Mouse (Mus musculus) lung, postnatal 0 days (tissue): ENCODE measurements around the gene Grk4. TPM values are rescaled to one million over a fixed set of nuclear protein-coding genes. Genes with fewer than 3 reads are reported as not detected.
"Not testable (repeated sequence)": the region's sequence is repeated elsewhere in the genome, so short reads cannot be mapped to it uniquely, and the experiment has no call there.

ENCODE experiments used
- ATAC-seq: fragments of 200-750 bp; cut with Nextera tagmentation; 2 replicates; pipeline ENCODE4 v1.8.0; 2017; ENCODE audit warnings: moderate library complexity
- DNase-seq: peaks from one replicate; pipeline ENCODE4 v3.0.0-alpha.2; 2016; ENCODE audit warnings: low spot score
- H3K27ac ChIP-seq: fragments of 300-500 bp; sonication (generic); 2 replicates; pipeline ENCODE4 v1.5.1; 2014; ENCODE audit warnings: antibody characterized with exemption, mild to moderate bottlenecking, low read length, mixed read lengths
- H3K27me3 ChIP-seq: fragments of 300-500 bp; sonication (generic); replicated peaks from 2 replicates; pipeline ENCODE4 v1.6.1; 2014; ENCODE audit warnings: low read length, mixed read lengths; ENCODE audit not compliant: insufficient read depth
- H3K36me3 ChIP-seq: fragments of 300-500 bp; sonication (generic); 2 replicates; pipeline ENCODE4 v1.6.1; 2014; ENCODE audit warnings: low read length, mixed read lengths; ENCODE audit not compliant: insufficient read depth
- H3K4me1 ChIP-seq: fragments of 300-500 bp; sonication (generic); 2 replicates; pipeline ENCODE4 v1.6.1; 2014; ENCODE audit warnings: antibody characterized with exemption, low read depth, low read length, mixed read lengths; ENCODE audit not compliant: insufficient read depth
- H3K4me2 ChIP-seq: fragments of 300-500 bp; sonication (generic); replicated peaks from 2 replicates; pipeline ENCODE4 v1.6.1; 2014; ENCODE audit warnings: low read depth, mild to moderate bottlenecking, low read length, moderate library complexity, mixed read lengths
- H3K4me3 ChIP-seq: fragments of 300-500 bp; sonication (generic); 2 replicates; pipeline ENCODE4 v1.5.1; 2014; ENCODE audit warnings: low read depth, low read length
- H3K9ac ChIP-seq: fragments of 300-500 bp; sonication (generic); replicated peaks from 2 replicates; pipeline ENCODE4 v1.6.1; 2014; ENCODE audit warnings: low read depth, mild to moderate bottlenecking
- H3K9me3 ChIP-seq: fragments of 300-500 bp; sonication (generic); 2 replicates; pipeline ENCODE4 v1.6.1; 2016; ENCODE audit warnings: low read length, mixed read lengths
- CTCF ChIP-seq: IDR thresholded peaks from 2 replicates; pipeline ENCODE4 v1.5.1; 2016; ENCODE audit warnings: antibody characterized with exemption, mild to moderate bottlenecking
- EP300 ChIP-seq: IDR thresholded peaks from 2 replicates; pipeline ENCODE4 v1.6.1; 2016; ENCODE audit warnings: antibody characterized with exemption, mild to moderate bottlenecking, control low read depth
- WGBS: fragments of 180-500 bp; shearing (Covaris S2); extraction: QIAGEN DNeasy Blood & Tissue Kit; methylation state at CpG from one replicate; pipeline ENCODE4 v1.1.7; 2014; 5-methylcytosine and 5-hydroxymethylcytosine counted together
- polyA plus RNA-seq: library from polyadenylated mRNA; unstranded; fragments of >200 nt; fragmentation: Nextera tagmentation; extraction: Ambion mirVana; gene quantifications from 2 replicates; pipeline ENCODE4 v1.2.1, GENCODE M21; 2015

The Grk4 gene
- polyA plus RNA-seq, 1 experiment from 2014 or later, result 5.1 TPM

- no peak overlapping the region for H3K4me2 ChIP-seq
- no peaks in the 10 kb centered on the region for H3K9me3 ChIP-seq
- no peak overlapping the region for H3K9ac ChIP-seq
- ATAC-seq (no peak), DNase-seq (peak; percentile 39)
- 82% methylated on average over 4 of the region's 4 CpGs for WGBS
- H3K36me3 ChIP-seq, result no peaks in the 10 kb centered on the region
- H3K4me1 ChIP-seq, result no peaks in the 10 kb centered on the region
- H3K27ac ChIP-seq, result no peak overlapping the region
- TF ChIP-seq EP300 (no peak), CTCF (peak; percentile 49)
- H3K4me3 ChIP-seq, result no peak overlapping the region
- no peaks in the 10 kb centered on the region for H3K27me3 ChIP-seq
Observed at GRCm38 (mm10) chr5:34670280-34670679, 10.1 kb downstream of the Grk4 start.

DNA sequence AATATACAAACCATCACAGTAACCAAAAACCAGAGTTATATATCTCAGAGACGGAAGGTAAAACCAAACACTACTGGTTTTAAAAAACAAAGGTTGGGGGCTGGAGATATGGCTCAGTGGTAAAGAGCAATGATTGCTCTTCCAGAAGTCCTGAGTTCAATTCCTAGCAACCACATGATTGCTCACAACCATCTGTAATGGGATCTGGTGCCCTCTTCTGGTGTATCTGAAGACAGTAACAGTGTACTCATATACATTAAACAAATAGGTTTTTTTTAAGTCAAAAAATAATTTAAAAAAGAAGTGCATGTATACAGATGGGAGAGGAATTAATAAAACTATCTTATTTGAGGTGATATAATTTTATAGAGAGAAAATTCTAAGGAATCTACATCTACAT lies 29.7 kb downstream of the Grk4 start:
- Histone ChIP-seq H3K9me3 (no peaks in the 10 kb centered on the region), H3K36me3 (no peaks in the 10 kb centered on the region), H3K27me3 (no peaks in the 10 kb centered on the region), H3K9ac (no peak overlapping the region), H3K27ac (no peak overlapping the region), H3K4me2 (no peak overlapping the region), H3K4me1 (no peaks in the 10 kb centered on the region), H3K4me3 (no peak overlapping the region)
- 89% methylated on average over 1 of the region's 1 CpGs for WGBS
- DNase-seq (no peak), ATAC-seq (no peak)
- no peak for TF ChIP-seq CTCF

GRCm38 (mm10) chr5:34692782-34693181 lies 32.6 kb downstream of the Grk4 start:
- H3K9me3 ChIP-seq, result no peaks in the 10 kb centered on the region
- H3K4me3 ChIP-seq, result no peak overlapping the region
- H3K27me3 ChIP-seq, result no peaks in the 10 kb centered on the region
- H3K9ac ChIP-seq, result no peak overlapping the region
- no peaks in the 10 kb centered on the region for H3K4me1 ChIP-seq
- ATAC-seq (no peak), DNase-seq (no peak)
- no peak for TF ChIP-seq EP300
- no peak overlapping the region for H3K4me2 ChIP-seq
- 58% methylated on average over 2 of the region's 2 CpGs for WGBS
- H3K27ac ChIP-seq, result no peak overlapping the region
- no peaks in the 10 kb centered on the region for H3K36me3 ChIP-seq

DNA sequence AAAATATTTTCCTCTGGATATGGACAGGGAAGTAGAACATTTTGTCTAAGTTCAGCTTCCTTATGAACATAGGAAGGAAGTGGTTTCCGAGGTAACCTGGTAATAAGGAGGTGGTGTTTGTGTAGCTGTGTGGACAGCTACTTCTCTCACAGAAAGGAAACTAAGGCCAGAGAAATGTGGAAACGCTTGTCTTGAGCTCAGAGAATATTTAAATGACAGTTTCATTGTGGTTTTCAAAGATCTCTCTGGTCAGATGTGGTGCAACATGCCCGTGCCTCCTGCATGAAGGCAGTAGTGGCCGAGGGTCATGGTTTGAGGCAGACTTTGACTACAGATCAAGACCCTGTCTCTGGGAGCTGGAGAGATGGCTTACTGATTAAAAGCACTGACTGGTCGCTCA lies 35.3 kb downstream of the Grk4 start:
- WGBS, result 58% methylated on average over 5 of the region's 5 CpGs

DNA sequence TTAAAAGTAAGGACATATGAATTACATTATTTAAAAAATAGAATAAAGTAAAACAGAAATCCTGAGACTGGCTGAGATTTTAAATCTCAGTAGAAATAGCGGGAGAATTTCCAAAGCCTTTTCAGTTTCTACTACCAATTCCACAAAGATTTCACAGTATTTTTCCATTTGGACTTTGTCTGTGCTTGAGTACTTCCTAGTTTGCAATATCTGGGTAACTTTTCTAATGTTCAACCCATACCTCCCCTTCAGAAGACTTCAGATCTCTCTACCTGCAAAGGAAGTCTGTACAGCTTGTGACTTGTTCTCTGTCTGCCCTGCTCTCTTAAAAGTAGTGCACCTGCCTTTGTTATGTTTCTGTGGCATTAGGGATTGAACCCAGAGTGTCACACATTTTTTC lies 48.3 kb downstream of the Grk4 start:
- 92% methylated on average over 1 of the region's 1 CpGs for WGBS
- no peak for DNase-seq
- H3K4me2 ChIP-seq, result no peak overlapping the region
- ATAC-seq, result no peak
- H3K9ac ChIP-seq, result no peak overlapping the region
- no peaks in the 10 kb centered on the region for H3K27me3 ChIP-seq
- H3K36me3 ChIP-seq, result no peaks in the 10 kb centered on the region
- H3K4me3 ChIP-seq, result no peak overlapping the region
- no peak for TF ChIP-seq CTCF
- no peak for TF ChIP-seq EP300
- no peaks in the 10 kb centered on the region for H3K9me3 ChIP-seq
- no peak overlapping the region for H3K27ac ChIP-seq
- no peaks in the 10 kb centered on the region for H3K4me1 ChIP-seq

More for the DNA sequence above, 35.3 kb downstream of the Grk4 start:
- DNase-seq (peak; percentile 27), ATAC-seq (no peak)
- Histone ChIP-seq H3K9ac (no peak overlapping the region), H3K27me3 (no peaks in the 10 kb centered on the region), H3K4me1 (no peaks in the 10 kb centered on the region), H3K27ac (no peak overlapping the region), H3K9me3 (no peaks in the 10 kb centered on the region), H3K36me3 (no peaks in the 10 kb centered on the region), H3K4me2 (no peak overlapping the region), H3K4me3 (no peak overlapping the region)
- TF ChIP-seq EP300 (no peak), CTCF (no peak)

GRCm38 (mm10) chr5:34714371-34714770 lies 54.2 kb downstream of the Grk4 start:
- H3K27ac ChIP-seq, DNase-seq, H3K4me2 ChIP-seq, H3K9ac ChIP-seq, H3K27me3 ChIP-seq, ATAC-seq, H3K4me3 ChIP-seq, H3K4me1 ChIP-seq, H3K36me3 ChIP-seq, H3K9me3 ChIP-seq: not testable (repeated sequence)
- WGBS, result 57% methylated on average over 3 of the region's 3 CpGs

DNA sequence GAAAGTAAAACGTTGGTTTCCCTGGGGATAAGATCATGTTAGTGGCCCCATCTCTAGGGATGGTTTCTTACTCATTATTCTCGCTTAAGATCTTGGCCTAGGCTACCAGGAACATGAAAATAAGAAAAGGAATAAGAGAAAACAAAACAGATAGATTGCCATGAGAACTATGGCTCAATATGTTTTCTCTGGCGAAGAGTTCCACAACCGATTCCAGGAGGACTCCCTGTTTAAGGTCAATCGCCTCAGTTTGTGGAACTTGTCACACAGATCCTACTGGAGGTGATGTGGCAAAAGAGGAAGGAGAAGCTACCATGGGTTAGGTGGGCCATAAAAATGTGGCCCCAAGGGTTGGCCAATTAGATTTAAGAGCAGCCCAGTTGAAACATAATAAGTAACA lies 54.6 kb downstream of the Grk4 start:
- Histone ChIP-seq H3K27me3 (no peaks in the 10 kb centered on the region), H3K4me3 (no peak overlapping the region), H3K9me3 (no peaks in the 10 kb centered on the region), H3K4me1 (no peaks in the 10 kb centered on the region), H3K4me2 (no peak overlapping the region), H3K36me3 (no peaks in the 10 kb centered on the region), H3K9ac (no peak overlapping the region), H3K27ac (no peak overlapping the region)
- DNase-seq (no peak), ATAC-seq (no peak)
- 82% methylated on average over 5 of the region's 5 CpGs for WGBS
- no peak for TF ChIP-seq CTCF
- no peak for TF ChIP-seq EP300
